Mouse (Mus musculus) brown adipose tissue, adult 24 weeks (tissue): Measurements from ENCODE around the gene Akt3. TPM values are rescaled to one million over a fixed set of nuclear protein-coding genes. Genes with fewer than 3 reads are reported as not detected.

Experiments
- H3K27ac ChIP-seq: fragments of 200-500 bp; replicated peaks from 2 replicates; pipeline ENCODE4 v1.5.1; 2012; ENCODE audit warnings: low read depth, mild to moderate bottlenecking, low read length
- H3K4me1 ChIP-seq: fragments of 200-500 bp; 2 replicates; pipeline ENCODE4 v1.6.1; 2012; ENCODE audit warnings: low read length, mixed read lengths; ENCODE audit not compliant: control insufficient read depth, insufficient read depth, insufficient read length
- H3K4me3 ChIP-seq: fragments of 200-500 bp; 2 replicates; pipeline ENCODE4 v1.5.1; 2012; ENCODE audit warnings: low read depth, mild to moderate bottlenecking, low read length, moderate library complexity; ENCODE audit not compliant: insufficient read depth
- polyA plus RNA-seq: library from polyadenylated mRNA; stranded (reverse); fragments of >200 nt; gene quantifications from 2 replicates; pipeline ENCODE4 v1.2.4, GENCODE M21; 2012; ENCODE audit not compliant: missing spikeins, insufficient read depth, insufficient read length

Akt3 gene
- polyA plus RNA-seq, 1 experiment = 10.2 TPM

- H3K4me3 ChIP-seq = peak overlapping the region; percentile 48
- H3K27ac ChIP-seq = no peak overlapping the region
- peaks cover 6% of the 10 kb centered on the region; the same call in 1 of the 2 replicates for H3K4me1 ChIP-seq
These were observed 261.3 kb downstream of the Akt3 start for GRCm38 (mm10) chr1:176996630-176997201.

GRCm38 (mm10) chr1:176996166-176996565, 261.8 kb downstream of the Akt3 start:
- no peak overlapping the region for H3K27ac ChIP-seq
- no peak overlapping the region for H3K4me3 ChIP-seq
- H3K4me1 ChIP-seq = peaks cover 6% of the 10 kb centered on the region; the same call in 1 of the 2 replicates

GRCm38 (mm10) chr1:176995419-176995775, 262.6 kb downstream of the Akt3 start:
- H3K4me1 ChIP-seq = peaks cover 6% of the 10 kb centered on the region; the same call in 1 of the 2 replicates
- no peak overlapping the region for H3K4me3 ChIP-seq
- H3K27ac ChIP-seq = no peak overlapping the region

- H3K4me1 ChIP-seq = peaks cover 6% of the 10 kb centered on the region; the same call in 1 of the 2 replicates
- no peak overlapping the region for H3K4me3 ChIP-seq
- H3K27ac ChIP-seq = no peak overlapping the region
These were observed 263.1 kb downstream of the Akt3 start for GRCm38 (mm10) chr1:176994707-176995418.

GRCm38 (mm10) chr1:176994087-176994486, 263.9 kb downstream of the Akt3 start:
- no peak overlapping the region for H3K27ac ChIP-seq
- H3K4me3 ChIP-seq = no peak overlapping the region
- H3K4me1 ChIP-seq = peaks cover 6% of the 10 kb centered on the region; the same call in 1 of the 2 replicates

- Histone ChIP-seq H3K27ac (no peak overlapping the region), H3K4me3 (no peak overlapping the region), H3K4me1 (peaks cover 6% of the 10 kb centered on the region; the same call in 1 of the 2 replicates)
These were observed 264.6 kb downstream of the Akt3 start for GRCm38 (mm10) chr1:176993141-176994010.

- Histone ChIP-seq H3K4me1 (peaks cover 6% of the 10 kb centered on the region; the same call in 1 of the 2 replicates), H3K27ac (no peak overlapping the region), H3K4me3 (no peak overlapping the region)
These were observed 265.5 kb downstream of the Akt3 start for GRCm38 (mm10) chr1:176992517-176992916.

GRCm38 (mm10) chr1:176991473-176991872, 266.5 kb downstream of the Akt3 start:
- peaks cover 6% of the 10 kb centered on the region; the same call in 1 of the 2 replicates for H3K4me1 ChIP-seq
- H3K4me3 ChIP-seq = no peak overlapping the region
- no peak overlapping the region for H3K27ac ChIP-seq

- no peaks in the 10 kb centered on the region; the same call in 1 of the 2 replicates for H3K4me1 ChIP-seq
- H3K27ac ChIP-seq = no peak overlapping the region
- no peak overlapping the region for H3K4me3 ChIP-seq
These were observed 270.8 kb downstream of the Akt3 start for GRCm38 (mm10) chr1:176986990-176987740.

GRCm38 (mm10) chr1:176986275-176986674, 271.7 kb downstream of the Akt3 start:
- Histone ChIP-seq H3K4me1 (no peaks in the 10 kb centered on the region; the same call in 1 of the 2 replicates), H3K4me3 (no peak overlapping the region), H3K27ac (no peak overlapping the region)

GRCm38 (mm10) chr1:176985691-176986090, 272.3 kb downstream of the Akt3 start:
- no peak overlapping the region for H3K27ac ChIP-seq

GRCm38 (mm10) chr1:176982671-176983070, 275.3 kb downstream of the Akt3 start:
- H3K27ac ChIP-seq = no peak overlapping the region
- no peaks in the 10 kb centered on the region; the same call in 1 of the 2 replicates for H3K4me1 ChIP-seq

More at GRCm38 (mm10) chr1:176985691-176986090, 272.3 kb downstream of the Akt3 start:
- Histone ChIP-seq H3K4me1 (no peaks in the 10 kb centered on the region; the same call in 1 of the 2 replicates), H3K4me3 (no peak overlapping the region)

GRCm38 (mm10) chr1:176981511-176981910, 276.5 kb downstream of the Akt3 start:
- H3K4me3 ChIP-seq = no peak overlapping the region
- H3K4me1 ChIP-seq = no peaks in the 10 kb centered on the region; the same call in 1 of the 2 replicates
- H3K27ac ChIP-seq = no peak overlapping the region

More at GRCm38 (mm10) chr1:176982671-176983070, 275.3 kb downstream of the Akt3 start:
- H3K4me3 ChIP-seq = no peak overlapping the region

- no peak overlapping the region for H3K4me3 ChIP-seq
- H3K27ac ChIP-seq = no peak overlapping the region
- H3K4me1 ChIP-seq = no peaks in the 10 kb centered on the region; the same call in 1 of the 2 replicates
These were observed 277.1 kb downstream of the Akt3 start for GRCm38 (mm10) chr1:176980801-176981400.
